In genomic region chr1:34331767-34332166, GRCm38 (mm10) we compare ENCODE assay signal across 22 mouse cellular contexts.
DNase-seq lines count a peak whose midpoint lies in the region; ATAC-seq and TF ChIP-seq lines count a peak whose summit lies in the region.
"Had no signal": no experiment of that assay in that cellular context is flagged by ENCODE, and none has a peak within 500 bp of the region (broad histone marks: within the 10 kb centered on the region; RNA-seq: fewer than 3 reads in every experiment).

No protein-coding gene starts in this region.

- TF ChIP-seq CTCF in lung, postnatal 0 days (IDR thresholded peaks at IDR 0.05): no peak

- H3K4me2 ChIP-seq in lung, postnatal 0 days (replicated peaks; ENCODE audit: low read depth, low read length): no peak overlapping the region
- H3K4me2 ChIP-seq: hindbrain, embryonic 15.5 days; lung, embryonic 15.5 days had no signal

- H3K9ac ChIP-seq in lung, postnatal 0 days (replicated peaks; ENCODE audit: low read depth): no peak overlapping the region
- H3K9ac ChIP-seq: hindbrain, embryonic 15.5 days; lung, embryonic 15.5 days had no signal

- no peak overlapping the region for H3K27ac ChIP-seq in lung, postnatal 0 days (ENCODE audit: low read length)
- H3K27ac ChIP-seq: hindbrain, embryonic 15.5 days; lung, embryonic 15.5 days; midbrain, embryonic 10.5 days had no signal

- H3K27me3 ChIP-seq in lung, postnatal 0 days (replicated peaks; ENCODE audit: insufficient read depth, low read length): no peaks in the 10 kb centered on the region
- H3K27me3 ChIP-seq: hindbrain, embryonic 15.5 days; lung, embryonic 15.5 days had no signal

- H3K4me1 ChIP-seq in lung, postnatal 0 days (ENCODE audit: insufficient read depth, low read depth, low read length): no peaks in the 10 kb centered on the region
- H3K4me1 ChIP-seq: hindbrain, embryonic 15.5 days; midbrain, embryonic 10.5 days had no signal

- ATAC-seq in lung, postnatal 0 days: no peak
- ATAC-seq: forebrain, embryonic 14.5 days; intestine, embryonic 16.5 days had no signal

- no peak overlapping the region for H3K4me3 ChIP-seq in lung, postnatal 0 days (ENCODE audit: low read depth, low read length)
- H3K4me3 ChIP-seq: erythroblast, embryonic 14.5 days; hindbrain, embryonic 15.5 days; lung, embryonic 15.5 days; midbrain, embryonic 10.5 days had no signal

- WGBS in lung, postnatal 0 days: 61% methylated on average over 3 of the region's 3 CpGs

- TF ChIP-seq EP300 in lung, postnatal 0 days (IDR thresholded peaks at IDR 0.05): no peak

- H3K36me3 ChIP-seq in lung, postnatal 0 days (ENCODE audit: insufficient read depth, low read length): no peaks in the 10 kb centered on the region
- H3K36me3 ChIP-seq: hindbrain, embryonic 15.5 days; lung, embryonic 15.5 days; midbrain, embryonic 10.5 days had no signal

- DNase-seq in frontal cortex, postnatal 36 days (ENCODE audit: low spot score in 2 of 2): peak; percentile 34 to 68
- DNase-seq in frontal cortex, postnatal 25 days (ENCODE audit: low spot score in 2 of 2): no peak
- DNase-seq in layer of hippocampus, adult 9-10 months (ENCODE audit: low spot score): peak; percentile 15
- DNase-seq in layer of hippocampus, postnatal 25 days (ENCODE audit: extremely low spot score in 1 of 2, low spot score in 1 of 2): no peak
- peak; percentile 9 for DNase-seq in lung, postnatal 0 days (ENCODE audit: low spot score)
- no peak for DNase-seq in lung, adult 18-20 months
- DNase-seq in lung, postnatal 14 days: peak; percentile 14
- no peak for DNase-seq in thymus, postnatal 14 days
- DNase-seq: adrenal gland, postnatal 10 days; cerebellum, adult 11-12 months; cerebellum, postnatal 36 days; gastrocnemius, postnatal 14 days; heart, postnatal 36 days; kidney, postnatal 36 days; right cerebral cortex, postnatal 4 days; thymus, adult 18-20 months had no signal

- H3K9me3 ChIP-seq in lung, postnatal 0 days (ENCODE audit: low read length): no peaks in the 10 kb centered on the region
- H3K9me3 ChIP-seq: hindbrain, embryonic 15.5 days; lung, embryonic 15.5 days; midbrain, embryonic 10.5 days had no signal

Comparison
In these comparisons a context has a peak if more than half of its experiments do, and no peak if none do; other contexts are left out.
1. DNase-seq: peak in frontal cortex, postnatal 36 days (2 of 2), layer of hippocampus, adult 9-10 months (single experiment), lung, postnatal 0 days (single experiment) and lung, postnatal 14 days (single experiment); none in frontal cortex, postnatal 25 days (0 of 2), layer of hippocampus, postnatal 25 days (0 of 2), lung, adult 18-20 months (0 of 2) and thymus, postnatal 14 days (single experiment).